Mouse (Mus musculus) c-Kit-positive CD71-positive TER-119-positive erythroid progenitor cells, embryonic 14.5 days (primary cell): ENCODE data around the gene Ctsa.

Experiments used
- DNase-seq: peaks from one replicate; pipeline ENCODE4 v3.0.0-alpha.2; 2013; ENCODE audit warnings: low spot score

The Ctsa gene

GRCm38 (mm10) chr2:164832748-164833301, at the start of gene Ctsa:
Gene Ctsa (plus strand): TSS chr2:164832873.
- DNase-seq: peak; percentile 73

- no peak for DNase-seq
Observed at GRCm38 (mm10) chr2:164783926-164784581, 48.6 kb upstream of the Ctsa start.

- no peak for DNase-seq
Observed at GRCm38 (mm10) chr2:164784869-164785420, 47.7 kb upstream of the Ctsa start.

- DNase-seq: peak; percentile 59
Observed at GRCm38 (mm10) chr2:164785481-164786387, 46.9 kb upstream of the Ctsa start, which contains the start of gene Snx21. Gene Snx21 (plus strand): TSS chr2:164785823.

GRCm38 (mm10) chr2:164786388-164786885, 46.2 kb upstream of the Ctsa start:
- DNase-seq: no peak

- DNase-seq: no peak
Observed at GRCm38 (mm10) chr2:164787032-164787431, 45.6 kb upstream of the Ctsa start.

GRCm38 (mm10) chr2:164787779-164788178, 44.9 kb upstream of the Ctsa start:
- DNase-seq: no peak

GRCm38 (mm10) chr2:164788411-164788810, 44.3 kb upstream of the Ctsa start:
- peak; percentile 44 for DNase-seq

GRCm38 (mm10) chr2:164790451-164790850, 42.2 kb upstream of the Ctsa start:
- no peak for DNase-seq

GRCm38 (mm10) chr2:164791841-164792261, 40.8 kb upstream of the Ctsa start:
- no peak for DNase-seq

- DNase-seq: no peak
Observed at GRCm38 (mm10) chr2:164792400-164793190, 40.1 kb upstream of the Ctsa start.

GRCm38 (mm10) chr2:164793236-164793635, 39.4 kb upstream of the Ctsa start:
- DNase-seq: peak; percentile 61

GRCm38 (mm10) chr2:164793772-164794171, 38.9 kb upstream of the Ctsa start:
- DNase-seq: no peak

- peak; percentile 83 for DNase-seq
Observed at GRCm38 (mm10) chr2:164794293-164794692, 38.4 kb upstream of the Ctsa start.

GRCm38 (mm10) chr2:164795868-164796267, 36.8 kb upstream of the Ctsa start:
- DNase-seq: no peak

- DNase-seq: peak; percentile 21
Observed at GRCm38 (mm10) chr2:164798554-164798953, 34.1 kb upstream of the Ctsa start.

GRCm38 (mm10) chr2:164800252-164801004, 32.2 kb upstream of the Ctsa start:
- no peak for DNase-seq

- DNase-seq: no peak
Observed at GRCm38 (mm10) chr2:164803201-164803920, 29.3 kb upstream of the Ctsa start.

- DNase-seq: peak; percentile 23
Observed at GRCm38 (mm10) chr2:164803921-164804313, 28.8 kb upstream of the Ctsa start.
